Mouse (Mus musculus) spleen, adult 18-20 months (tissue): Measurements from ENCODE around the gene Gns.
A peak's percentile ranks its signal among the peaks of the same experiment; 100 is the strongest.

Source experiments
- DNase-seq, 2 experiments: peaks; one replicate each; pipeline ENCODE4 v3.0.0; 2022; ENCODE audit warnings: mixed read lengths in 2 of 2

Gns gene

GRCm38 (mm10) chr10:121409717-121410116 lies 44.8 kb downstream of the Gns start:
- no peak for DNase-seq

GRCm38 (mm10) chr10:121411721-121412455 lies 47.0 kb downstream of the Gns start:
- DNase-seq: no peak

- DNase-seq: no peak
Observed at GRCm38 (mm10) chr10:121412824-121413223, 47.9 kb downstream of the Gns start.

GRCm38 (mm10) chr10:121414127-121414526 lies 49.2 kb downstream of the Gns start:
- DNase-seq: no peak

GRCm38 (mm10) chr10:121418835-121419234 lies 53.9 kb downstream of the Gns start:
- no peak for DNase-seq

- DNase-seq: peak; percentile 37 to 66
Observed at GRCm38 (mm10) chr10:121419640-121420470, 55.0 kb downstream of the Gns start.

- DNase-seq: no peak
Observed at GRCm38 (mm10) chr10:121421023-121421422, 56.1 kb downstream of the Gns start.

- no peak for DNase-seq
Observed at GRCm38 (mm10) chr10:121421657-121422290, 56.9 kb downstream of the Gns start.

GRCm38 (mm10) chr10:121422294-121422693 lies 57.4 kb downstream of the Gns start:
- no peak for DNase-seq

- DNase-seq: no peak
Observed at GRCm38 (mm10) chr10:121423541-121424349, 58.9 kb downstream of the Gns start.

GRCm38 (mm10) chr10:121424455-121424854 lies 59.6 kb downstream of the Gns start:
- no peak for DNase-seq

GRCm38 (mm10) chr10:121425079-121425478 lies 60.2 kb downstream of the Gns start:
- DNase-seq: no peak

GRCm38 (mm10) chr10:121425506-121426025 lies 60.7 kb downstream of the Gns start:
- no peak for DNase-seq

- DNase-seq: no peak
Observed at GRCm38 (mm10) chr10:121426458-121427070, 61.7 kb downstream of the Gns start.

- peak in 1 of 2 experiments; percentile 47 for DNase-seq
Observed at GRCm38 (mm10) chr10:121427136-121427535, 62.2 kb downstream of the Gns start.

- no peak for DNase-seq
Observed at GRCm38 (mm10) chr10:121428011-121428711, 63.3 kb downstream of the Gns start.

- no peak for DNase-seq
Observed at GRCm38 (mm10) chr10:121429089-121429488, 64.2 kb downstream of the Gns start.

GRCm38 (mm10) chr10:121429581-121429980 lies 64.7 kb downstream of the Gns start:
- no peak for DNase-seq

- no peak for DNase-seq
Observed at GRCm38 (mm10) chr10:121429981-121430682, 65.2 kb downstream of the Gns start.

- no peak for DNase-seq
Observed at GRCm38 (mm10) chr10:121430764-121431540, 66.1 kb downstream of the Gns start.
